Mouse (Mus musculus): ENCODE results near the gene Syce3.

Gene Syce3

DNA sequence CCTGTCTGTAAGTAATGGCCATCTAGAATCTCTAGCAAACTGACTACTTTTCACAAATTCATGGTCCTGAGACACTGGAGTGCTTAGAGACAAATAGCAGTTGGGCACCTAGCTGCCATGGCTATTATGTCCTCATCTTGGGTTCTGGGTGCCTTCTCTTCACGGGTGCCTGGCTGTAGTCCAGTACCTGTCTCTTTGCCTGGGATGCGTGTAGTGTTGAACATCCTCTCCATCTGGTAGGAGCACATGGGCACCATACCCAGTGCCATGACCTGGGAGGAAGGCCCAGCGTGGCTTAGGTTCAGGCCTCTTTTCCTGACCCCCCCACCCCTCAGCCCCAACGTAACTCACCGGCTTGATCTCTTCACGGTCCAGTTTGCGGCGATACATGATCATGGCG is 11.6 kb upstream of the Syce3 start:
- DNase-seq (ENCODE audit: low spot score in 2 of 2), result no peak

DNA sequence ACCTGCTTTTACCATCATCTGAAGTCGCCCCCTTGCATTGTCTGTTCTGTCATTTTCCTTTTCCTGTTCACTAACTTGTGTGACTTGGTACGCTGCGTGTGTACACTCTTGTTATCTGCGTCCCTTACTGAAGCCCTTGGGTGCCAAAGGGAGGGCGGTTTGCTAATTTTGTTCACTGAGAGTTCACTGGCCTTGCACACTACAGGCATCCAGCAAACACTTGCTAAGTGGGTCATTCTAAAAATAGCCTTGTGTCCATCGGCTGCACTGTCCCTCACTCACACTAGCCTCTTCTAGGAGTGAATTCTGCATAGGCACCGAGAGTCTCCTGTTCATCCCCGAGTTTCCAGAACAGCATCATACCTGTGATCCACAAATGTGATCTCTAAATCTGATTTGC is 5.0 kb upstream of the Syce3 start:
- DNase-seq (ENCODE audit: low spot score in 2 of 2), result no peak

DNA sequence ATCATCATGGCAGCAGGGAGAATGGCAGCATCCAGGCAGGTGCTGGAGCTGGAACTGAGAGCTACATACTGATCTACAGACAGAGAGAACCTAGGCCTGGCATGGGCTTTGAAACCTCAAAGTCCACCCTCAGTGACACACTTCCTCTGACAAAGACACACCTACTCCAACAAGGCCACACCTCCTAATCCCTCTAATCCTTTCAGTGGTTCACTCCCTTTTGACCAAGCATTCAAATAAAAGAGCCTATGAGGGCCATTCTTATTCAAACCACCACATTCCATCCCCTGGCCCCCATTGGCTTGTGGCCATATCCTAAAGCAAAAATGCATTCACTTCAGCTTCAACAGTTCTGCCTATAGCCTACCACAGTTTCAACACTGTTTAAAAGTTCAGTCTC is 3.6 kb downstream of the Syce3 start:
- DNase-seq (ENCODE audit: low spot score in 2 of 2), result no peak

DNA sequence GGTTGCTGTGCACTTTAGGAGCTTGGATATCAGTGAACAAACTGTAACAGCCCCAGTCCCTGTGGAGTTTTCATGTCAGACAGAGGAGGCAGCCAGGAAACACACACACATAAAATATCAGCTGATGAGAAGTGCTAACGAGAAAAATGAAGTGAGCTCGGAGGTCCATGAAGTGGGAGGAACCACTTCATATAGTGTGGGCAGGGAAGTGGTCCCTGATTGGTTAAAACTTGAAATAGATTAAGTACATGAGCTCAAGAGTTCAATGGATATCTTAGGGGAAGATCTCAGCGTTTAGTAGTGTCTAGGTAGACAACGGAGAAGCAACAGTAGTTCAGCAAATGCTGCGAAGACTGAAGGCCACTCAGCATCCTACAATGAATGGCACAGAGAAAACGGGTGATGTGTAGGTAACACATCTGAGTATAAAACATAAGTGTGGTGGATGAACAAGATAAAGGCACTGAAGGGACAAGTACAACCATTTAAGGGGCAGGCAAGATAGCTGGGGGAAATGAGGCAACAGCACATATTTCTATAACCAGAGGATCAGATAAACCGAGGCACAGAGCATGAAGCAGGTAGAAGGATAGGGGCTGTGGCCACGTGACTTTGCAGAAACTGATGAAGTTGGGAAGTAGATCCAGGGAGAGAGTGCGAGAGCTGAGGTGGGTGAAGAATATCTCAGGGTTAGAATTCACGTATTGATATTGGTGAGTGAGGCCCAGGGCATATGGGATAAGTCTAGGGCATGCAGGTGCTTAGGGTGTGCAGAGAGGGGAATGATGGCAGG is 5.3 kb downstream of the Syce3 start:
- no peak for DNase-seq (ENCODE audit: low spot score in 2 of 2)

DNA sequence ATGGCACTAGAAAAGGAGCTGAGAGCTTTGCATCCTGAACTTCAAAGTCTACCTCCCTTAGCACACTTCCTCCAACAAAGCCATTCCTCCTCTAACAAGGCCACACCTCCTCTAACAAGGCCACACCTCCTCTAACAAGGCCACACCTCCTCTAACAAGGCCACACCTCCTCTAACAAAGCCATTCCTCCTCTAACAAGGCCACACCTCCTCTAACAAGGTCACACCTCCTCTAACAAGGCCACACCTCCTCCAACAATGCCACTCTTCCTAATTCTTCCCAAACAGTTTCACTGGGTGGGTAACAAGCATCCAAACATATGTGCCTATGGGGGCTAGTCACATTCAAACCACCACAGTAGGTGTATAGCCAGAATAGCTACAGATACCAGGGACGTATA is 7.8 kb downstream of the Syce3 start:
- no peak for DNase-seq (ENCODE audit: low spot score in 2 of 2)

DNA sequence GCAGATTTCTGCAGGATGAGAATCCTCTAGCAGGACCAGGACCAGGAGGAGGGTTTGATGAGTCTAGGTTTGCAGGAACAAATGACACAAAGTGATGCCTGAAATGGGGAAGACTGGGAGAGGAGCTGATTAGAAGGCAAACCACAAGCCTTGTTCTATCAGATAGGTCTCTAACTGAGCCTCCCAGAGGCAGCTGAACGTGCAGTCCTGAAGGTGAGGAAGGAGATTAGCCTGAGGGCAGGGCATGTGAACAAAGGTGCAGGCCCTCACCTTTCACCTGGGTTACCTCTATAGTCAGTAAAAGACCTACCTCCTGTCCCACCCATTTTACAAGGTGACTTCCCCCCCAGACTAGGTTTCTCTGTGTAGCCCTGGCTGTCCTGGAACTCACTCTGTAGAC is 10.6 kb downstream of the Syce3 start:
- no peak for DNase-seq (ENCODE audit: low spot score in 2 of 2)

DNA sequence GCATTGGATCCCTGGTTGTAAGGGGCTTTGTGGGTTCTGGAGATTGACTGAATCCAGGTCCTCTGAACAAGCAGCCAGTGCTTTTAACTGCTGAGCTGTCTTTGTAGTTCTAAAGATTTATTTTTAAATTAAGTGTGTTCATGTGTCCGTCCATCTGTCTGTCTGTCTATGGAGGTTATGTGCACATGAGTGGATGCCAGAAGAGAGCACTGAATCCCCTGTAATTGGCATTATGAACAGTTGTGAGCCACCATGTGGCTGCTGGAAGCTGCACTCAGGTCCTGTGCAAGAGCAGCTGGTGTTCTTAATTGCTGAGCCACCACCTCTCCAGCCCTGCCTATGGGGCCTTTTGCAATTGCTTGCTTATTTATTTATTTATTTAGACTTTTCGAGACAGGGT is 12.2 kb downstream of the Syce3 start:
- no peak for DNase-seq (ENCODE audit: low spot score in 2 of 2)

DNA sequence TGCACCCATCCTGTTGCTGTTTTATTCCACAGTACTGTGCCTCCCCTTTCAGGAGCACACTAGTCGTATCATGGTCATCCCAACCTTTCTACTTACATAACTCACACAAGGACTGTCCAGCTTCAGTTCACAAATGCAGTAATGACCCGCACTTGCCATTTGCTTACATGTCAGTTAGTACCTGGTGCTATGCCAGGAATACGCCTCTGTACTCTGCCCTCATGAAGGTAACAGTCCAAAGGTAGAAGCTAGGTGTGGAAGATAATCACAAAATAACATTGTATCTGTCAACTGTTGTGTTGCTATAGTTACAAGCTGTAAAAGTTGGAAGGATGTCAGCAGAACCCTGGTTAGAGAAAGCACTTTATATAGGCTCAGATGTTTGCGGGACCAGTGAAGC is 13.4 kb downstream of the Syce3 start:
- no peak for DNase-seq (ENCODE audit: low spot score in 2 of 2)

DNA sequence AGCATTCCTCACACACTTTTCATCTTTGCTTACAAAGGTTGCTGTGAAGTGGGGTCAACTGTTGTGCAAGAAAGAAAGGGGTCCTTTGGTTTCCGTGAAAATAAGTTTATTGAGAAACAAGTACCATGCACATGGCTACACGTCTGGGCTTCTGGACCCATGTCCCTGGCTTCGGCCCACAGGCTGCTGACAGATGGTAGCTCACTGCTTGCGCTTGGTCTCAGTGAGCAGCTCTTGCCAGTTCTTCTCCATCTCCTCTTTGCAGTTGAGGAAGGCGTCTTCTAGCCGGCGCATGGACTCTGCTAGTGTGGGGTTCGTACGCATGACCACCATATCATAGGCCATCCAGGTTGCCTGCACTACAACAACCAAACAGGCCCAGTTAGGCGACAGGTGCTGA is 20.2 kb downstream of the Syce3 start:
- DNase-seq (ENCODE audit: low spot score in 2 of 2), result no peak

DNA sequence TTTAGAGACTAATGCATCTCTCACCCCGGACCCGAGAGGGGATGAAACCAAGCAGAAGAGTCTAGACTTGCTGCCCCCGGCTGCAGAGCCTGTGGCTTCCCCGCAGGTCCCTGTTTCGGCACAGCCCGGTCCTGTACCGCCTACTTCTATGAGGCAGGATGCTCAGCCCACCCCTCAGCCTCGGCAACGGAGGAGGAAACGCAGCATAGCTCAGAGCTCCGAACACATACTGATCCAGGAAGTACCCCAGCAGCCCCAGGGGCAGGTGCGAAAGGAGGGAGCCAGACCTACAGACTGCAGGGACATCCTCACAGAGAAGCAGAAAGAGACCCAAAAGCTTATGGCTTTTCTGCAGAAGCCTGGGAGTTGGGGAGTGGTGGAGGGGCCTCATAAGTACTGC is 23.2 kb downstream of the Syce3 start:
- DNase-seq (ENCODE audit: low spot score in 2 of 2), result no peak

DNA sequence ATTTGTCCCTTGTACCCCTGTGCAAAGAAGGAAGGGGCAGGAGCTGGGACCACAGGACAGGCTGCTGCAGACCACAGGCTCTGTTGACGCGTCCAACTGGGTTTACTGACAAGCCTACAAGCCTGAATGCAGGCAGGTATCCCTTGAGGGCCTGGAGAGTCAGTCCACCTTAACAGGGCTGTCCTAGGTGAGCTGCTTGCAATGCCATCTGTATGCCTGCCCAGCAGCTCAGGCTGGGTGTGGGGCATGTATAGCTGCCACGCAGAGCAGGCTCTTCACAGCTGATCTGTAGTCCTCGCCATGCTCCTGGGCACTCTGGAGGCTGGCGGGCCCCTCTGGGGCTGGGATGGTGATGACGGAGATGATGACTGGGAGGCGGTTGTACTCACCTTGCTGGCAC is 25.7 kb downstream of the Syce3 start, which contains the start of gene Klhdc7b:
Gene Klhdc7b, plus strand, starts transcription at position 301 of the 400 bp plus-strand sequence.
- DNase-seq (ENCODE audit: low spot score in 2 of 2), result no peak

DNA sequence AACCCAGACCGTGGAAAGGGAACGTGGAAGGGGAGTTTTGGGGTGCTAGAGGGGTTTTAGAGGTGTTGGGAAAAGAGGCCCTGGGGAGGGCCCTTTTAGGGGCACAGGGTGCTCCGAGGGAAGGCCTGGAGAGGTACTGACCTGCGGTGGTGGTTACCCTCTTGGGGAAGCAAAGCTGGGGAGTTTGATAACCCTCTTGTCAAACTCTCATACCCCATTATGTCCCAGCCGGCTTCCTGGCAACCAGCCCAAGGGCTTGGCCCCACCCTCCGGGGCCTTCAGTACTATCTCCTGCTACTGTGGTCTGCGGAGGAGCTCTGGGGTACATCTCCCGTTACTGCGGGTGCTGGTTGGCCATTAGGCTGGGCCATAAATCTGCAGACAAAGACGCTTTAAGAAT is 30.9 kb downstream of the Syce3 start:
- no peak for DNase-seq (ENCODE audit: low spot score in 2 of 2)

DNA sequence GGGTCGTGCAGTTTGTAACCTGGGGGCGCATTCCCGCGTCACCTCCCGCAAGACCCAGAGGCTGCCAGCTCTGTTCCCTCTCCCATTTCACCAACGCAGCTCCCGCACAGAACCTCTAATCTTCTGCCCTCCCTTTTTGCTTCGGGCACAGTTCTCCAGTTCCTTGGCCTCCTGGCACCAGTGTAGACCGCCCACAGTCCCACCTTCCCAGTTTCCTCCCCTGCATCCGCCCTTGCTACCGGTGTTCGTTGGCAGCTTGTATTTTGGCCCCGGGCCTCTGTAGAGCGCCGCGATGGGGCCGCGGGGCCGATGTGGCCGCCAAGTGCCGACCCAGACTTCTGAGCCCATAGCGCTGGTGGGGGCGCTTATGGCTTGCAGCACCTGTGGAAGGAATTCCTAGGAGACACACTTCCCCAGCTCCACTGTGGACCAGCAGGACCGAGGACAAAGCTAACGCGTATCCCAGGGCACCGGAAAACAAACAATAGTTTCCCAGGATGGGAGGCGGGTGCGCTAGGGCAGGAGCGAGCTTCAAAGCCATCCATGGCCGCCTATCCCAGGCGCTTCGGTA is 31.4 kb downstream of the Syce3 start, which contains the start of gene Odf3b:
Gene Odf3b, minus strand, starts transcription at position 452 of the 571 bp plus-strand sequence.
- DNase-seq (ENCODE audit: low spot score in 2 of 2), result no peak

DNA sequence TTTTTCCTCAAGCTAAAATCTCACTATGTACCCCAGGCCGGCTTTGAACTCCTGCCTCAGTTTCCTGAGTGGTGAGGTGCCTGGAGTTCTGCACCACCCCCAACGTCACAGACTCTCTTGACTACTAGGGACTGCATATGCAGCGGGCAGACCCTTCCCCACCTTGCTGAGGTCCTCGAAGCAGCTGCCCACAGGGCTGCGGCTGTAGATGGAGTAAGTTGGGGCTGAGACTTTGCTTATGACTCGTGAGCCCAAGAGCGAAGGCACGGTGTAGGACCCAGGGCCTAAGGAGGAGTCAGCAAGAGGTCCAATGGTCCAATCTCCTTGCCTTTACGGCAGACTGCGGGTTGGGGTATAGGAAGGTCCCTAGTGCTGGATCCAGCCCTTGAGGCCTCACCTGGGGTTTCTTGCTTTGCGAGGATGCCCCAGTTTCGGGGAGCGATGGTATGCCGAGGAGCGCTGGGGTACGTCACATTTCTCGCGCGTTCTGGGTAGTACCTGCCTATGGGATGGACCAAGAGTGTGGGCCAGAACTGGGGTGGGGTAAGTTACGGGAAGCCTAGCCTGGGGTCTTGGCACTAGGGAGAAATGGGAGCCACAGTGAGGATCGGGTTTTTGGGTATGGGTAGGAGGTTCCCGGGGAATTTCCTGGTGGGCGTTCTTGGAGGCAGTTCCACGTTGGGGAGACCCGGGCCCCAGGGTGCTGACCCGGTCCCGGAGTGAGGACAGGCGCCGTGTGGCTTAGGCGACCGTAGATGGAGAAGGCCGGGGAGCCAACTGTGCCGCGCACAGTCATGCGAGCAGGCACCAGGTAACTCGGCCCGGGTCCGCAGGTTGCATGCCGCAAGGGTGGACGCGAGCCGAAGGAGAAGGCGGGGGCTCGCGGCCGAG is 32.1 kb downstream of the Syce3 start:
- no peak for DNase-seq (ENCODE audit: low spot score in 2 of 2)

DNA sequence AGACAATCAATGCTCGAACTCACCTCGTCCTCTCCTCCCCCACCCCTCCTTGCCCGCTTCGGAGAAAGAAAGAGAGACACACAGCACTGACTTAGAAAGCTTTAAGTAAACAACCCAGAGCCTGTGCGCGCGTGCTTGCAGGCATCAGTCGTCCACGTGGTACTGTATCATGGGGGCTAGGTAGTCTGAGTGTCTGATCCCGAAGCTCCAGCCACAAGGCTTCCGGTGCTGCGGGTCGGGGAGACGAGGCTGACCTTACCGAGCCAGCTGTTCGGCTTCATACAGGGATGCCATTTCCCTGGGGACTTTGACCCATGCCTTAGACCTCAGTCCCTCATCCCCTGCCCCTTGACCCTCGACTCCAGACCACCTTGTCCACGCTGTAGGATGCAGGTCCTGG is 32.9 kb downstream of the Syce3 start:
- DNase-seq (ENCODE audit: low spot score in 2 of 2), result no peak

DNA sequence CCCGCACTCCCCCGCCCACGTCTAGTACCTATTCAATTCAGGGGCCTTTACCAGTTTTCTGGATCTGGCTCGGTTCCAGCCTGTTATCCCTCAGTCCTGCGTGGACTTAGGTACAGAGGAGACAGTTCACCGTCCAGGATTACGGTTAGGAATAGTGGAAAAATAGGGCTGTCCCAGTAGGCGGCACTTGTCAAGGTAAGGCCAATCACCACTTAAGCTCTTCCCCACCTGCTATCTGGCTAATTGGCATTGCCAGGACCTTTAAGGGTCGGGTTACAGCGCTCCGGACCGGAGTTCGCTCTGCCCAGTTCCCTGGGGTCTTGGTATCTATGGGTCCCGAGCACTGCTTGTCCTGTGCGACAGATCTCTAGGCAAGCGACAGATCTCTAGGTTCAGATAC is 33.3 kb downstream of the Syce3 start, which contains the start of gene Tymp:
Gene Tymp, minus strand, starts transcription at position 83 of the 400 bp plus-strand sequence.
- no peak for DNase-seq (ENCODE audit: low spot score in 2 of 2)

DNA sequence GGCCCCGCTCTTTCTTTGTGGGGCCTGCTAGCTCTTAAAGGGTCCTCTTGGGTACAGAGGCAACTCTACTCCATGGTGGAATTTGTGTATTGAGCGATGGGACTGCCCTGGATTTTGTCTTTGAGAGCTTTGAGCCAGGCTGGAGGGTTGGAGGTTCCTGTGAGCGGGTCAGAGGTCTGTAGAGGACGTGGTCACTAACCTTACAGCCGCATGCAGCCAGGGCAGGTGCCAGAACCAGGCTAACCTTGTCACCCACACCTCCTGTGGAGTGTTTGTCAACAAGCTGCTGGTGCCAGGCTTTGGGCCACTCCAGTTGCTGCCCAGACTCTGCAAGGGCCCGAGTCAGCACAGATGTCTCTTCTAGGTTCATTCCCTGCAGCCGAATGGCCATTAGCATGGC is 34.3 kb downstream of the Syce3 start:
- no peak for DNase-seq (ENCODE audit: low spot score in 2 of 2)

DNA sequence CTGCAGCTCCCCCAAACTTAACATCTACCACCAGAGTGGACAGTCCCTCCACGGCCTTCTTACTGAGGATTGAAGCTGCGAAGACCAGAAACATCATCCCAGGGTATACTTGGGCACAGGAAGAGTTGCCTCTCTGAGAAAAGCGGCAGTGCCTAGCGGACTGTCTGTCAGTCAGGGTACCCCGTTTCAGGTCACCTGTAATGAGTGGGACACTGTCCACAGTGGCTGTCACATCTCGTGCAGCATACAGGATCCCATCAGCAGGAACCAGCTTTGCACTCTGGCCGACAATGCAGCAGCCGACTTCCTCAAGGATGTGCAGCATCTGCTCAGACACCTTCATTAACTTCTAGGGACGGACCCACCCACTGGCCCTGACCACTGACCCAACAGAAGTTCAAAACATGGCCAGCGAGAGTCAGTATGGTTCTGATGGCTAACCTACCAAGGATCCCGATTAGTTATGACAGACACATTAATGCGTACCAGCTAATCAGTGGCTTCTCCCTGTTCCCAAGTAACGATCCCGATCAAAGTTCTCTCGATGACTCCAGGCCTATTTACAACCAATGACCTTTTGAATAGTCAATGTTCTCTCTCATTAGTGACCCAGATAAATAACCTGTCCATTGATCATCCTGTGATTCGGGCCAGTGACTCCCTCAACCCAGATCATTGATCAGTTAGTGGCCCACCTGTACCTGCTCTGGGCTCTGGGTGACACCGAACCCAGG is 35.3 kb downstream of the Syce3 start:
- no peak for DNase-seq (ENCODE audit: low spot score in 2 of 2)

DNA sequence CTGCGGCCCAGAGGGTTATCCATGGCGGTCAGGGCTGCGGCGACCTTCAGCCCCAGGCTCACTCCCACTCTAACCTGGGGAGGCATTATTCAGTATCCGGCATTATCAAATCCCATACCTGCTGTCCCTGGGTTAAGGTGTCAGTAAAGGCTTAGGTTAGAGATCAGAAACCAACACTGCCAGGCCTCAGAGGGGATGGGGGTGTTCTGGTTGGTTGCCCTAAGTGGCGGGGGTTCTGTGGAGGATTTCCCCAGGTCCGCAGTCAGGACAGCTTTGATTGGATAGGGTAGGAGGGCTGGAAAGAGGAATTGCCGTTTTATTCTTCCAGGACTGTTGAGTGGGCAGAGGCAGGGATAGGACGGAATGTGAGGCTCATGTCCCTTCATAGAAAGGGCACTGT is 36.0 kb downstream of the Syce3 start:
- no peak for DNase-seq (ENCODE audit: low spot score in 2 of 2)

DNA sequence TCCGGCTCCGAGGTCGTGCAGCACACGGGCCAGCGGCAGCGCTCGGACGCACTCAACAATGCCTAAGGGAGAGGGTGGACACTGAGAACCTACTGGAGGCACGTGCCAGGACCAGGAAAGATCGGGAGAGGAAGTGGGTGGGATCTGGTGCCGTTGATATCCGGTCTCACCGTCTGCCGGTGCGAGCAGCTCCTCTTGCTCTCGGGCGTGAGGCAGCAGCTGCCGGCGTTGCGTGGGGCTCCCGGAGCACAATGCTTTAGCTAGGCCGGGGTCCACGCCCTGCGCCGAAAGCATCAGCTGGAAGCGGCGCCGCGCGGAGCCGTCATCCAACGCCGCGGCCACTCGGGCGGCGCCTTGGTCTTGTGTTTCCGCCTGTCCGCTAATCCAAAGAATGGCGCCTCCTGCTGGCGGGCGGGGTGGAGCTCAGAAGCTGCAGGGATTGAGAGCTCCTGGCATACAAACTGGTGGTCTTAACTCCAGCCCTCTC is 36.5 kb downstream of the Syce3 start, which contains the start of gene Sco2:
Gene Sco2, minus strand, starts transcription at position 85 of the 487 bp plus-strand sequence.
- DNase-seq (ENCODE audit: low spot score in 2 of 2), result peak; percentile 93 to 94

DNA sequence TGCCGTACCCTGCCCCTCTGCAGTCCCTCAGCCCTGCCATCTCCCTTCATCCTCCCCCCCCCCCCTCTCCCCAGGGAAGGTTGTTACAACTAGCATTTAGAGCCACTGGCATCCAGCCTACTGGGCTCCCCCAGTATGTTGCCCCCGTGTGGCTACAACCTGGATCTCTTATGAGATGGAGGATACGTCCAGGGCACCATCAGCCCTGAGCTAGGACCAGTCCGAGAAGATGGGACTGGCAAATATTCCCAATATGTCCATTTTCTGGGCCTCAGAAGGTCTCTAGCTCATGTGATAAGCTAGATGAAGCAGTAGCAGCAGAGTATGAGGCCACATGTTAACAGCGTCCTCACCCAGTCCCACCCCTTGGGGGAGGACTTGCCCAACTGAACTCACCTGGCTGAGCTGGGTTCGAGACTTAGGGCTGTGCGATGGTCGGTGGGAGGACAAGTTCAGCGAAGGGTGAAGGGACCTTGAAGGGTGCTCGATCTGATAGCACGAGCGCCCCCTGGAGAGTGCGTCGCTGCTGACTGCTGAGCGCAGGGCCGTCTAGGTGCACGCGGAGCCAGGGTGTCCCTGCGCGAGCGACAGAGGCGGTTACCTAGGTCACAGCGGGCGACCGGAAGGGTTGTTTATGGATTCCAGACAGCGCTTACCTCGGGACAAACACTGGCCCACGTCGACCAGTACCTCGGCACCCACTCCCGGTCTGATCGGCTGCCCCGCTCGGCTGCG is 37.1 kb downstream of the Syce3 start:
- peak; percentile 78 to 86 for DNase-seq (ENCODE audit: low spot score in 2 of 2)

Measured in frontal cortex, postnatal 36 days (tissue).